Mouse (Mus musculus): Measurements from ENCODE around the gene Tprkb.
"Not testable (repeated sequence)": the region's sequence is repeated elsewhere in the genome, so short reads cannot be mapped to it uniquely, and the experiment has no call there.

The Tprkb gene

GRCm38 (mm10) chr6:85911587-85911986, at the start of gene Tprkb:
Tprkb (plus strand) TSS chr6:85911865.
- in situ Hi-C loops (cut with MboI; ENCODE audit: low pct_unique_long_range_greater_than_20kb in 1 of 2, low sequenced_read_pairs in 2 of 2, unreplicated experiment in 1 of 2) = no loop called here

GRCm38 (mm10) chr6:85862565-85862964, 49.1 kb upstream of the Tprkb start:
- in situ Hi-C loops (cut with MboI; ENCODE audit: low pct_unique_long_range_greater_than_20kb in 1 of 2, low sequenced_read_pairs in 2 of 2, unreplicated experiment in 1 of 2) = no loop called here

- in situ Hi-C loops (cut with MboI; ENCODE audit: low pct_unique_long_range_greater_than_20kb in 1 of 2, low sequenced_read_pairs in 2 of 2, unreplicated experiment in 1 of 2) = no loop called here
Observed at GRCm38 (mm10) chr6:85863136-85863535, 48.5 kb upstream of the Tprkb start.

GRCm38 (mm10) chr6:85863840-85864239, 47.8 kb upstream of the Tprkb start:
- in situ Hi-C loops (cut with MboI; ENCODE audit: low pct_unique_long_range_greater_than_20kb in 1 of 2, low sequenced_read_pairs in 2 of 2, unreplicated experiment in 1 of 2) = no loop called here

- in situ Hi-C loops (cut with MboI; ENCODE audit: low pct_unique_long_range_greater_than_20kb in 1 of 2, low sequenced_read_pairs in 2 of 2, unreplicated experiment in 1 of 2) = not testable (repeated sequence)
Observed at GRCm38 (mm10) chr6:85864900-85865639, 46.6 kb upstream of the Tprkb start.

- in situ Hi-C loops (cut with MboI; ENCODE audit: low pct_unique_long_range_greater_than_20kb in 1 of 2, low sequenced_read_pairs in 2 of 2, unreplicated experiment in 1 of 2) = not testable (repeated sequence)
Observed at GRCm38 (mm10) chr6:85866166-85866565, 45.5 kb upstream of the Tprkb start.

GRCm38 (mm10) chr6:85866995-85867394, 44.7 kb upstream of the Tprkb start:
- in situ Hi-C loops (cut with MboI; ENCODE audit: low pct_unique_long_range_greater_than_20kb in 1 of 2, low sequenced_read_pairs in 2 of 2, unreplicated experiment in 1 of 2) = not testable (repeated sequence)

- in situ Hi-C loops (cut with MboI; ENCODE audit: low pct_unique_long_range_greater_than_20kb in 1 of 2, low sequenced_read_pairs in 2 of 2, unreplicated experiment in 1 of 2) = no loop called here
Observed at GRCm38 (mm10) chr6:85867726-85868690, 43.7 kb upstream of the Tprkb start.

- in situ Hi-C loops (cut with MboI; ENCODE audit: low pct_unique_long_range_greater_than_20kb in 1 of 2, low sequenced_read_pairs in 2 of 2, unreplicated experiment in 1 of 2) = not testable (repeated sequence)
Observed at GRCm38 (mm10) chr6:85869006-85869405, 42.7 kb upstream of the Tprkb start, which contains the start of gene Nat8f2. Nat8f2 (minus strand) TSS chr6:85869158.

GRCm38 (mm10) chr6:85883246-85883645, 28.4 kb upstream of the Tprkb start:
- in situ Hi-C loops (cut with MboI; ENCODE audit: low pct_unique_long_range_greater_than_20kb in 1 of 2, low sequenced_read_pairs in 2 of 2, unreplicated experiment in 1 of 2) = not testable (repeated sequence)

- in situ Hi-C loops (cut with MboI; ENCODE audit: low pct_unique_long_range_greater_than_20kb in 1 of 2, low sequenced_read_pairs in 2 of 2, unreplicated experiment in 1 of 2) = no loop called here
Observed at GRCm38 (mm10) chr6:85884311-85884710, 27.4 kb upstream of the Tprkb start.

GRCm38 (mm10) chr6:85888961-85889360, 22.7 kb upstream of the Tprkb start:
- in situ Hi-C loops (cut with MboI; ENCODE audit: low pct_unique_long_range_greater_than_20kb in 1 of 2, low sequenced_read_pairs in 2 of 2, unreplicated experiment in 1 of 2) = no loop called here

- in situ Hi-C loops (cut with MboI; ENCODE audit: low pct_unique_long_range_greater_than_20kb in 1 of 2, low sequenced_read_pairs in 2 of 2, unreplicated experiment in 1 of 2) = not testable (repeated sequence)
Observed at GRCm38 (mm10) chr6:85895061-85895648, 16.5 kb upstream of the Tprkb start.

GRCm38 (mm10) chr6:85898596-85899475, 12.8 kb upstream of the Tprkb start:
- in situ Hi-C loops (cut with MboI; ENCODE audit: low pct_unique_long_range_greater_than_20kb in 1 of 2, low sequenced_read_pairs in 2 of 2, unreplicated experiment in 1 of 2) = not testable (repeated sequence)

GRCm38 (mm10) chr6:85902303-85902702, 9.4 kb upstream of the Tprkb start:
- in situ Hi-C loops (cut with MboI; ENCODE audit: low pct_unique_long_range_greater_than_20kb in 1 of 2, low sequenced_read_pairs in 2 of 2, unreplicated experiment in 1 of 2) = loop anchor here in 1 of 2 experiments (5.0 to 10.0 kb wide), 2 partner anchors 55 to 102 kb away; no protein-coding TSS in a partner anchor

- in situ Hi-C loops (cut with MboI; ENCODE audit: low pct_unique_long_range_greater_than_20kb in 1 of 2, low sequenced_read_pairs in 2 of 2, unreplicated experiment in 1 of 2) = loop anchor here in 1 of 2 experiments (5.0 to 10.0 kb wide), 2 partner anchors 57 to 100 kb away; no protein-coding TSS in a partner anchor
Observed at GRCm38 (mm10) chr6:85904642-85905061, 7.0 kb upstream of the Tprkb start, which contains the start of gene Nat8f4. Nat8f4 (minus strand) TSS chr6:85904884.

- in situ Hi-C loops (cut with MboI; ENCODE audit: low pct_unique_long_range_greater_than_20kb in 1 of 2, low sequenced_read_pairs in 2 of 2, unreplicated experiment in 1 of 2) = loop anchor here in 1 of 2 experiments (10.0 kb wide), 1 partner anchor 98 kb away; no protein-coding TSS in a partner anchor
Observed at GRCm38 (mm10) chr6:85906911-85907351, 4.7 kb upstream of the Tprkb start.
